Mouse (Mus musculus) embryonic fibroblast, embryonic 13.5 days (primary cell): Measurements from ENCODE around the gene Trpm6.

ENCODE experiments used
- CTCF ChIP-seq: IDR thresholded peaks from 2 replicates; pipeline ENCODE4 v1.5.1; 2011; ENCODE audit warnings: mild to moderate bottlenecking, control low read depth, low read length, moderate library complexity, borderline replicate concordance; ENCODE audit not compliant: insufficient read depth
- POLR2A ChIP-seq: IDR thresholded peaks from 2 replicates; pipeline ENCODE4 v1.6.1; 2011; ENCODE audit warnings: low read depth, mild to moderate bottlenecking, control low read depth, low read length, moderate library complexity

GRCm38 (mm10) chr19:18890216-18890615, 140.4 kb downstream of the Trpm6 start:
- TF ChIP-seq CTCF, result no peak; the same call in 1 of the 2 replicates
- TF ChIP-seq POLR2A, result no peak
